Mouse (Mus musculus) ES-E14 (cell line): ENCODE data around the gene Snx32.

Source experiments
- CHD2 ChIP-seq: IDR thresholded peaks from 2 replicates; pipeline ENCODE4 v1.6.1; 2014; ENCODE audit warnings: mild to moderate bottlenecking, low read depth, low read length, inconsistent platforms
- HCFC1 ChIP-seq: IDR thresholded peaks from 2 replicates; pipeline ENCODE4 v1.6.1; 2012; ENCODE audit warnings: low read length, inconsistent platforms, borderline replicate concordance; ENCODE audit not compliant: insufficient read depth
- MAFK ChIP-seq: IDR thresholded peaks from 2 replicates; pipeline ENCODE4 v1.6.1; 2014; ENCODE audit warnings: mild to moderate bottlenecking, low read depth, low read length, inconsistent platforms; ENCODE audit not compliant: insufficient read depth
- ZNF384 ChIP-seq: IDR thresholded peaks from 2 replicates; pipeline ENCODE4 v1.6.1; 2012; ENCODE audit warnings: low read depth, low read length, inconsistent platforms

- no peak for TF ChIP-seq HCFC1
- no peak for TF ChIP-seq MAFK
- TF ChIP-seq CHD2 = no peak
- TF ChIP-seq ZNF384 = no peak
Measured at GRCm38 (mm10) chr19:5516906-5517505, 6.7 kb upstream of the Snx32 start.
